Comparison of ENCODE assay signal across 22 mouse cellular contexts in the genomic region with DNA sequence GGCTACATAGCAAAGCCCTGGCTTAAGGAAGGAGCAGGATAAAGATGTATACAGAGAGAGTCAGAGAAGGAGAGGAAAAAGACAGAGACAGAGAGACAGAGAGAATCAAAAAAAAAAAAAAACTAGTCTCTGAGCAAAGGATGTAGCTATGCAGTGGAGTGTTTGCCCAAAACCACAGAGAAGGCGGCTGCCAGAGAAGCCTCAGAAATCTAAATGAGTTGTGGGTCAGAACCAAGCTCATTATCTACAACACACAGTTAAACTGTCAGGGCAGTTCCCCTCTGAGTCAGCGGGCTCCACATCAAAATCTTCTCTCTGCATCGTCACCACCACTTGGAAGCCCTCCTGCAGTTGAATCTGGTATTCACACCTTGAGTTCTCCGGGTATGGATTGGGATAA. TPM values are rescaled to one million over a fixed set of nuclear protein-coding genes. Genes with fewer than 3 reads are reported as not detected.
DNase-seq lines count a peak whose midpoint lies in the region; ATAC-seq lines count a peak whose summit lies in the region.
"Had no signal": no experiment of that assay in that cellular context is flagged by ENCODE, and none has a peak within 500 bp of the region (broad histone marks: within the 10 kb centered on the region; RNA-seq: fewer than 3 reads in every experiment).

No protein-coding gene starts in this region.

- no peak overlapping the region for H3K4me2 ChIP-seq in midbrain, embryonic 16.5 days (ENCODE audit: low read length)
- H3K4me2 ChIP-seq: forebrain, embryonic 15.5 days; heart, embryonic 13.5 days; hindbrain, embryonic 13.5 days had no signal

- H3K27me3 ChIP-seq in midbrain, embryonic 16.5 days (ENCODE audit: control insufficient read depth, insufficient read depth, low read depth, low read length) = no peaks in the 10 kb centered on the region
- H3K27me3 ChIP-seq: forebrain, embryonic 15.5 days; heart, embryonic 13.5 days; hindbrain, embryonic 13.5 days had no signal

- intact Hi-C loops in heart, postnatal 10 days (cut with DNase I) = loop anchor here (5.0 kb wide), 1 partner anchor 93 kb away; no protein-coding TSS in a partner anchor

- no peak overlapping the region for H3K9ac ChIP-seq in midbrain, embryonic 16.5 days (ENCODE audit: low read depth, low read length)
- H3K9ac ChIP-seq: forebrain, embryonic 15.5 days; heart, embryonic 13.5 days; hindbrain, embryonic 13.5 days had no signal

- peak; percentile 74 for DNase-seq in heart, adult 11 months
- no peak for DNase-seq in heart, postnatal 10 days
- peak; percentile 64 for DNase-seq in MEL-GATA-1-ER (ENCODE audit: extremely low read depth, low read depth)
- DNase-seq in embryo, embryonic 11 days = no peak
- DNase-seq: adrenal gland, postnatal 14 days; B cell, adult 2 months; cerebellum, adult 11-12 months; cerebellum, adult 9-10 months; cerebellum, postnatal 25 days; gastrocnemius, postnatal 14 days; kidney, adult 11 months had no signal

- no peaks in the 10 kb centered on the region for H3K9me3 ChIP-seq in midbrain, embryonic 16.5 days (replicated peaks; ENCODE audit: control insufficient read depth, low read length, poor library complexity, severe bottlenecking)
- H3K9me3 ChIP-seq: embryonic facial prominence, embryonic 10.5 days; forebrain, embryonic 15.5 days; heart, embryonic 13.5 days; hindbrain, embryonic 13.5 days had no signal

- ATAC-seq in megakaryocyte progenitor cell, adult 5-6 weeks (replicated peaks; ENCODE audit: poor library complexity) = peak; percentile 48
- no peak for ATAC-seq in granulocyte monocyte progenitor cell, adult 5-6 weeks (replicated peaks; ENCODE audit: poor library complexity, severe bottlenecking)
- no peak for ATAC-seq in midbrain, embryonic 16.5 days
- ATAC-seq: CD4-positive, CD25-positive, alpha-beta regulatory T cell, adult 4 months; forebrain, embryonic 15.5 days; hindbrain, postnatal 0 days had no signal

- H3K36me3 ChIP-seq in midbrain, embryonic 16.5 days (ENCODE audit: control insufficient read depth, insufficient read depth, low read length) = no peaks in the 10 kb centered on the region
- H3K36me3 ChIP-seq: embryonic facial prominence, embryonic 10.5 days; forebrain, embryonic 15.5 days; heart, embryonic 13.5 days; hindbrain, embryonic 13.5 days had no signal

- WGBS in midbrain, embryonic 16.5 days = 89% methylated on average over 4 of the region's 4 CpGs

- H3K4me3 ChIP-seq in midbrain, embryonic 16.5 days (ENCODE audit: low read depth, low read length) = no peak overlapping the region
- H3K4me3 ChIP-seq: embryonic facial prominence, embryonic 10.5 days; forebrain, embryonic 15.5 days; heart, embryonic 13.5 days; hindbrain, embryonic 13.5 days had no signal

- H3K27ac ChIP-seq in midbrain, embryonic 16.5 days (ENCODE audit: low read length) = no peak overlapping the region
- H3K27ac ChIP-seq: embryonic facial prominence, embryonic 10.5 days; forebrain, embryonic 15.5 days; heart, embryonic 13.5 days; hindbrain, embryonic 13.5 days; hindbrain, postnatal 0 days had no signal

- H3K4me1 ChIP-seq in midbrain, embryonic 16.5 days (ENCODE audit: control insufficient read depth, insufficient read depth, low read length) = no peaks in the 10 kb centered on the region
- H3K4me1 ChIP-seq: embryonic facial prominence, embryonic 10.5 days; forebrain, embryonic 15.5 days; heart, embryonic 13.5 days; hindbrain, embryonic 13.5 days had no signal

RNA-seq across cellular contexts. Expression of a gene that starts 5.1 kb away (rescaled TPM):
- total RNA-seq in heart, postnatal 10 days (2021) = under 1 TPM; 0.26 to 0.45 TPM
- not detected in 2 replicates for total RNA-seq in megakaryocyte progenitor cell, adult 5-6 weeks (2015)
- total RNA-seq in megakaryocyte progenitor cell, adult 5-6 weeks (2017) = not detected in 2 replicates
- not detected in 2 replicates for total RNA-seq in granulocyte monocyte progenitor cell, adult 5-6 weeks (2014; fragmentation: Nextera tagmentation)
- not detected in 2 replicates for total RNA-seq in granulocyte monocyte progenitor cell, adult 5-6 weeks (2017)
- 0.21 and 0.26 TPM in 2 replicates for polyA plus RNA-seq in midbrain, embryonic 16.5 days (2015; fragmentation: Nextera tagmentation; extraction: Ambion mirVana)
- total RNA-seq: hematopoietic stem cell, adult 5-6 weeks; hindbrain, postnatal 0 days had no signal
- polyA plus RNA-seq: CD4-positive, CD25-positive, alpha-beta regulatory T cell, adult 4 months; embryonic facial prominence, embryonic 10.5 days; heart, embryonic 13.5 days; intestine, embryonic 14.5 days had no signal

RNA-seq across cellular contexts. Expression of a gene that starts 32.1 kb away (rescaled TPM):
- total RNA-seq in heart, postnatal 10 days (2021) = 10 to 100 TPM; 56.5 to 68.8 TPM
- 38.4 and 40.7 TPM in 2 replicates for total RNA-seq in megakaryocyte progenitor cell, adult 5-6 weeks (2015)
- total RNA-seq in megakaryocyte progenitor cell, adult 5-6 weeks (2017) = 27.8 and 28.8 TPM in 2 replicates
- 38.3 and 52.1 TPM in 2 replicates for total RNA-seq in granulocyte monocyte progenitor cell, adult 5-6 weeks (2014; fragmentation: Nextera tagmentation)
- total RNA-seq in granulocyte monocyte progenitor cell, adult 5-6 weeks (2017) = 23.1 and 29.3 TPM in 2 replicates
- polyA plus RNA-seq in midbrain, embryonic 16.5 days (2015; fragmentation: Nextera tagmentation; extraction: Ambion mirVana) = 40.5 and 43.8 TPM in 2 replicates

Comparison
In these comparisons a context has a peak if more than half of its experiments do, and no peak if none do; other contexts are left out.
1. DNase-seq: peak in heart, adult 11 months (single experiment) and MEL-GATA-1-ER (single experiment); none in heart, postnatal 10 days (0 of 2) and embryo, embryonic 11 days (single experiment).